Mouse (Mus musculus): ENCODE data around the gene Plcd4.
"Not testable (repeated sequence)": the region's sequence is repeated elsewhere in the genome, so short reads cannot be mapped to it uniquely, and the experiment has no call there.

Plcd4 gene

GRCm38 (mm10) chr1:74542451-74542961 is at the start of gene Plcd4:
Plcd4 (plus strand) TSS chr1:74542888.
- in situ Hi-C loops (cut with MboI; ENCODE audit: low pct_unique_long_range_greater_than_20kb in 1 of 2, low sequenced_read_pairs in 2 of 2, unreplicated experiment in 1 of 2) = no loop called here

DNA sequence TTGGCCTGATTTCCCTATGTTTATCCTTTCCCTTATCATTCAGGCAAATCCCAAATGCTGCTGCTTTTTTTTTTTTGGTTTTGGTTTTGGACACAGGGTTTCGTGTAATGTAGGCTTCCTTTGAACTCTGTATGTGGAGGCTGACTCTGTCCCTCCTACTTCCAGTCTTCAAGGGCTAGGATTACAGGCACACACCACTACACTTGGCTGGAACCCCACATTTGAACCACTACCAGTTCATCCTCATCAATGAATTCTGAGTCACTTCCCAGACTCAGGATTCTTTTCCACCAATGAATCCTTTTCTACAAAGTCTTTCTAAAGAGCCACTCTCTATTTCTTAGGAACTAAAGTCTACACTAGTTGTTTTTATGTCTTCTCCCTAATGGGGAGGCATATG is 41.6 kb upstream of the Plcd4 start:
- in situ Hi-C loops (cut with MboI; ENCODE audit: low pct_unique_long_range_greater_than_20kb in 1 of 2, low sequenced_read_pairs in 2 of 2, unreplicated experiment in 1 of 2) = no loop called here

- in situ Hi-C loops (cut with MboI; ENCODE audit: low pct_unique_long_range_greater_than_20kb in 1 of 2, low sequenced_read_pairs in 2 of 2, unreplicated experiment in 1 of 2) = no loop called here
These were observed 37.3 kb upstream of the Plcd4 start for GRCm38 (mm10) chr1:74505393-74505720.

DNA sequence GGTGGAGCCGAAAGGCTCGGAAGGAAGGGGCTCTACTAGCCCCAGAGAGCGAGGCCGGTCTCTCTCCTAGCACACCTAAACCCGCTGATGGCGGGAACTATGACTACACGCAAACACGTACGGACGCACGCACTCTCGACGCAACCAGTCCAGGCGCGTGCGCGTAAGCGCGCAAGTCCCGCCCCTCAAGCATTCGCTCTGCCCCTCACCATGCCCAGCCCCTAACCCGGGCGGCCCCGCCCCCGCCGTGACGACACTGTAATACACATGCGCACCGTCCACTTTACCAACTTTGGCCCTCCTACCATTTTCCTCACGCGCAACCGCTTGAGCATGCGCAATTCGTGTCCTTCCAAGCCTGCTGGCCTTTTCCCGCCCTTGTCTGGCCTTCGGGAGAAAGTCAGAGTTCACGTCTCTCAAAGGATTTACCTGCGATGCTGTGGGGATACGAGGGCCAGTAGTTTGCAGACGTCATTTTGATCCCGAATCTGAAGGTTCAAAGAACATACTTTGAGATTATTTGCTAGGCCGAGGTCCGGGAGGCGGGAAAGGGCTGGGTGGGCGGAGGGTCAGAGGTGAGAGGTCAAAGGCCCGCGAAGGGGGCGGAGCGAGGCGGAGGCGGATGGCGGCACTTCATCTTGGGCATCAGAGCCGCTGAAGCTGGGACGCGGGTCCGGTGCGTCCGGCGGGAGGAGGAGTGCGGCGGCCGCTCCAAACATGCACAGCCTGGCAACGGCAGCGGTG is 36.8 kb upstream of the Plcd4 start, which contains the start of gene Cnot9:
Gene Cnot9 (plus strand): TSS at position 338 of the 744 bp plus-strand sequence.
- in situ Hi-C loops (cut with MboI; ENCODE audit: low pct_unique_long_range_greater_than_20kb in 1 of 2, low sequenced_read_pairs in 2 of 2, unreplicated experiment in 1 of 2) = no loop called here

- in situ Hi-C loops (cut with MboI; ENCODE audit: low pct_unique_long_range_greater_than_20kb in 1 of 2, low sequenced_read_pairs in 2 of 2, unreplicated experiment in 1 of 2) = no loop called here
These were observed 36.2 kb upstream of the Plcd4 start for GRCm38 (mm10) chr1:74506471-74506881.

DNA sequence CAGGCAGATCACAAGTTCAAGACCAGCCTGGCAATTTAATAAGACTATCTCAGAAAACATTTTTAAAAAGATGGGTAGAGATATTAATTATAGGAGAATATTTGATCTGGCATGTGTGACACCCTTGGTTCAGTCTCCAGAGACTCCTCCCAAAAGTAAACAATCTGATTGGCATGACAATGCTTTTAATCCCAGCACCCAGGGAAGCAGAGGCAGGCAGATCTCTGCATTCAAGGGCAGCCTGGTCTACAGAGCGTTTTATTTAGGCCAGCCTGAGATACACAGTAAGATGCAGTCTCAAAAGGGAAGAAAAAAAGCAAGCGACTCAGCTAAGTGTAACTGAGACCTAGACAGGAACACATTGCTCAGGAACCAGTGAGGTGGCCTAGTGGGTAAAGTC is 34.9 kb upstream of the Plcd4 start:
- in situ Hi-C loops (cut with MboI; ENCODE audit: low pct_unique_long_range_greater_than_20kb in 1 of 2, low sequenced_read_pairs in 2 of 2, unreplicated experiment in 1 of 2) = no loop called here

GRCm38 (mm10) chr1:74511306-74511705 is 31.4 kb upstream of the Plcd4 start:
- in situ Hi-C loops (cut with MboI; ENCODE audit: low pct_unique_long_range_greater_than_20kb in 1 of 2, low sequenced_read_pairs in 2 of 2, unreplicated experiment in 1 of 2) = no loop called here

GRCm38 (mm10) chr1:74512999-74513398 is 29.7 kb upstream of the Plcd4 start:
- in situ Hi-C loops (cut with MboI; ENCODE audit: low pct_unique_long_range_greater_than_20kb in 1 of 2, low sequenced_read_pairs in 2 of 2, unreplicated experiment in 1 of 2) = not testable (repeated sequence)

GRCm38 (mm10) chr1:74519875-74520274 is 22.8 kb upstream of the Plcd4 start:
- in situ Hi-C loops (cut with MboI; ENCODE audit: low pct_unique_long_range_greater_than_20kb in 1 of 2, low sequenced_read_pairs in 2 of 2, unreplicated experiment in 1 of 2) = no loop called here

DNA sequence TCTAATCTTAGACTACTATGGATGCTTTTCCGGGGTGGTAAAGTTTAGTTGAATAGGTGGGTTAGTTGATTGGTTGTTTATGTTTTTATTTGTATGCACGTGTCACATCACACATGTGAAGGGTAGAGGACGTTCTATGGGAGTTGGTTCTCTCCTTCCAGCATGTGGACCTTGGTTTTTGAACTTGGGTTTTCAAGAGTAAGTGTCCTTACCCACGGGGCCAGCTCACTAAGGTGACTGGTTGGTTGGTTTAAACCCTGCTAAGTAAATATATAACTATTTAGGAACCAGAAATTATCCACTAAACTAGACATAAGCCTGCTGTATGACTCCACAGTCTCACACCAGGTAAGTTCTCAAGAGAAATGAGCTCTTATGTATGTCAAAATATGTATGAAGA is 17.9 kb upstream of the Plcd4 start:
- in situ Hi-C loops (cut with MboI; ENCODE audit: low pct_unique_long_range_greater_than_20kb in 1 of 2, low sequenced_read_pairs in 2 of 2, unreplicated experiment in 1 of 2) = no loop called here

DNA sequence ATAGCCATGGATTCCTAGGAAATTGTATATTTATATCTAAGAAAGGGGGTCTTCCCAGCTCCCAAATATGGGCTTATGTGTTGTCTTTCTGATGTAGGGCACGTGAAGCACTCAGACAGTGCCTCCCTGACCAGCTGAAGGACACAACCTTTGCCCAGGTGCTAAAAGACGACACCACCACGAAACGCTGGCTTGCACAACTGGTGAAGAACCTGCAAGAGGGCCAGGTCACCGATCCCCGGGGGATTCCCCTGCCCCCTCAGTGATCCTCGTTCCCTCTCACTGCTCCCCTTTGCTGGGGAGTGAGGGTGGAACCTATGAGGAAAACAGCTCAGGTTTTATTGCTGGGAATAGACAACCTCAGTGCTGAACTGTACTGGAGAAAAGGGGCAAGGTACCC is 14.1 kb upstream of the Plcd4 start:
- in situ Hi-C loops (cut with MboI; ENCODE audit: low pct_unique_long_range_greater_than_20kb in 1 of 2, low sequenced_read_pairs in 2 of 2, unreplicated experiment in 1 of 2) = no loop called here

DNA sequence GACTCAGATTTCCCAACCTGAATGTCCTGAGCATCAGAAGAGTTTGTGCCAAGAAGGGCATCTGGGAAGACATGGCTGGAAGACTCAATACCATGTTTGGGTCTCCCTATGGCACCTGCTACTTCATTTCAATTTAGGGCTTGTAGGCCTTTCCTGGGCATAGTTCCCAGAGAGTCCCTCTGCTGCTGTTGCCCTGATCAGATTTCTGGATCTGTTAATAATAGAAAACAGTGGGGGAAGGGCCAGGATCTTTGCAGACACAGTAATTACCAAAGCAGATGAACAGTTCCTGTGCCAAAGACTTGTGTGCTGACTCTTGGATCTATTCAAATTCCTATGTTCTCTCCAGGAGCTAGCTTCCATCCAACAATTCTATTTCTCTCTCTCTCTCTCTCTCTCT is 4.0 kb upstream of the Plcd4 start:
- in situ Hi-C loops (cut with MboI; ENCODE audit: low pct_unique_long_range_greater_than_20kb in 1 of 2, low sequenced_read_pairs in 2 of 2, unreplicated experiment in 1 of 2) = no loop called here

GRCm38 (mm10) chr1:74544184-74544583 is 1.5 kb downstream of the Plcd4 start, which contains the start of gene Usp37:
Usp37 (minus strand) TSS chr1:74544284.
- in situ Hi-C loops (cut with MboI; ENCODE audit: low pct_unique_long_range_greater_than_20kb in 1 of 2, low sequenced_read_pairs in 2 of 2, unreplicated experiment in 1 of 2) = no loop called here

GRCm38 (mm10) chr1:74559061-74559460 is 16.4 kb downstream of the Plcd4 start:
- in situ Hi-C loops (cut with MboI; ENCODE audit: low pct_unique_long_range_greater_than_20kb in 1 of 2, low sequenced_read_pairs in 2 of 2, unreplicated experiment in 1 of 2) = no loop called here

GRCm38 (mm10) chr1:74565834-74566233 is 23.1 kb downstream of the Plcd4 start:
- in situ Hi-C loops (cut with MboI; ENCODE audit: low pct_unique_long_range_greater_than_20kb in 1 of 2, low sequenced_read_pairs in 2 of 2, unreplicated experiment in 1 of 2) = no loop called here

- in situ Hi-C loops (cut with MboI; ENCODE audit: low pct_unique_long_range_greater_than_20kb in 1 of 2, low sequenced_read_pairs in 2 of 2, unreplicated experiment in 1 of 2) = no loop called here
These were observed 27.3 kb downstream of the Plcd4 start for GRCm38 (mm10) chr1:74569739-74570719.

DNA sequence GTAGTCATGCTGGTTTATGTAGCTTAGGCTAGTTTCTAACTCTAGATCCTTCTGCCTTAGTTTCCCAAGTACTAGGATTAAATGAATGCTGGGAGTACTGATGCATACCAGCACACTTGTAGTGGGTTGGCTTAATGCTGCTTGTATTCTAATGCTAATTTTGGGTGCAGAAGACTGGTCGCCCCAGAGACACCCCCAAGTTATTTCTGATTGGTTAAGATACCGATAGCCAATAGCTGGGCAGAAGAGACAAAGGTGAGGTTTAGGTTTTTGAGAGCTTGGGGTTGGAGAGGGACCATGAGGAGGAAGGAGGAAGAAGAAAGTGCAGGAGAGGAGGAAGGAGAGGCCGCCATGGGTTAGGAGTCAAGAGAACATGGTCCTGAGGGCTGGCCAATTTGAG is 39.9 kb downstream of the Plcd4 start:
- in situ Hi-C loops (cut with MboI; ENCODE audit: low pct_unique_long_range_greater_than_20kb in 1 of 2, low sequenced_read_pairs in 2 of 2, unreplicated experiment in 1 of 2) = no loop called here

GRCm38 (mm10) chr1:74584616-74585398 is 42.1 kb downstream of the Plcd4 start:
- in situ Hi-C loops (cut with MboI; ENCODE audit: low pct_unique_long_range_greater_than_20kb in 1 of 2, low sequenced_read_pairs in 2 of 2, unreplicated experiment in 1 of 2) = no loop called here
